Mouse (Mus musculus): ENCODE results near the gene Ptprj.

GRCm38 (mm10) chr2:90568961-90569481, 11.4 kb downstream of the Ptprj start:
- TF ChIP-seq POLR2A (IDR thresholded peaks at IDR 0.05; ENCODE audit: low read depth, low read length): no peak
- TF ChIP-seq CTCF (conservative IDR thresholded peaks at IDR 0.05 in 1 of 2, IDR thresholded peaks at IDR 0.05 in 1 of 2; ENCODE audit: low read depth in 2 of 2, low read length in 2 of 2): no peak
- TF ChIP-seq MXI1 (IDR thresholded peaks at IDR 0.05; ENCODE audit: low read depth, low read length): no peak
- no peak for TF ChIP-seq EP300 (IDR thresholded peaks at IDR 0.05; ENCODE audit: low read length)
- no peak for TF ChIP-seq BHLHE40 (IDR thresholded peaks at IDR 0.05; ENCODE audit: low read depth, low read length)
- TF ChIP-seq RAD21 (IDR thresholded peaks at IDR 0.05; ENCODE audit: low read depth, low read length): no peak
- no peak for TF ChIP-seq MAX (IDR thresholded peaks at IDR 0.05; ENCODE audit: low read length)
- no peak for TF ChIP-seq ETS1 (conservative IDR thresholded peaks at IDR 0.05; ENCODE audit: low read depth, low read length)
- TF ChIP-seq TCF12 (IDR thresholded peaks at IDR 0.05; ENCODE audit: low read depth, low read length): no peak
- no peak for TF ChIP-seq USF1 (IDR thresholded peaks at IDR 0.05; ENCODE audit: low read depth, low read length)
- TF ChIP-seq CHD1 (IDR thresholded peaks at IDR 0.05; ENCODE audit: low read depth, low read length): no peak
- no peak for TF ChIP-seq NRF1 (IDR thresholded peaks at IDR 0.05; ENCODE audit: low read depth, low read length)
- TF ChIP-seq POLR2AphosphoS2 (IDR thresholded peaks at IDR 0.05; ENCODE audit: low read depth, low read length): no peak

All from CH12.LX (cell line).